Mouse (Mus musculus) thymus, adult 2 months (tissue): ENCODE measurements around the gene Ccl22.

ENCODE experiments used
- CTCF ChIP-seq: fragments of 200-500 bp; IDR thresholded peaks from 2 replicates; pipeline ENCODE4 v1.5.1; 2012; ENCODE audit warnings: mild to moderate bottlenecking, control low read depth, low read length, moderate library complexity, borderline replicate concordance; ENCODE audit not compliant: control insufficient read depth, poor library complexity, insufficient read depth; ENCODE audit errors: extremely low read depth
- POLR2A ChIP-seq: fragments of 200-500 bp; IDR thresholded peaks from 2 replicates; pipeline ENCODE4 v1.6.1; 2012; ENCODE audit warnings: mild to moderate bottlenecking, low read length, control low read depth, moderate library complexity; ENCODE audit not compliant: control insufficient read depth, poor library complexity, insufficient read depth; ENCODE audit errors: extremely low read depth

DNA sequence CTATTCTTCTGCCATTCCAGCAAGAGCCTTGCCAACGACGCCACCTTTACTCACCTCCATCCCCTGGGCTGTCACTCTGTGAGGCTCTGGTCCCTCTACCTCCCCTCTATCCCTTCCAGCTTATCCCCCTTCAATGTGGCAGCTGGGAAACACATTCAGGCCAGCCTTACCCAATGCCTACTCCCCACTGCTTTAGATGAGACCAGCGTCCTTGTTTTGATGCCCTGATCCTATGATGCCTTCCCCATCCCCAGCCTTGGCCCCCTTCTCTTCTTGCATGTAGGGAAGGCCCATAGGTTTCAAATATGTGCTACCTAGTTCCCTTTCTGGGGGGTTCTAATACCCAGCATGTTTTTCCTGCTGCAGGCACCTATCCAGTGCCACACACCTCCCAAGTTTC, 4.6 kb downstream of the Ccl22 start:
- TF ChIP-seq POLR2A (no peak), CTCF (no peak)
